Mouse (Mus musculus) macrophage (primary cell): ENCODE results near the gene Wfikkn1. TPM values are rescaled to one million over a fixed set of nuclear protein-coding genes. Genes with fewer than 3 reads are reported as not detected.

Source experiments
- H3K27ac ChIP-seq: fragments of 350-480 bp; formaldehyde crosslinking; 2 replicates; pipeline ENCODE4 v1.9.0; 2021
- H3K36me3 ChIP-seq: fragments of 350-480 bp; formaldehyde crosslinking; 2 replicates; pipeline ENCODE4 v1.9.0; 2021; ENCODE audit errors: inconsistent target
- H3K4me3 ChIP-seq: fragments of 350-480 bp; formaldehyde crosslinking; 2 replicates; pipeline ENCODE4 v1.9.0; 2021; ENCODE audit errors: inconsistent target
- H3K79me2 ChIP-seq: fragments of 350-480 bp; formaldehyde crosslinking; 2 replicates; pipeline ENCODE4 v1.9.0; 2021; ENCODE audit errors: inconsistent target
- WGBS: methylation state at CpG from one replicate; pipeline ENCODE4 v1.1.7; 2026; ENCODE audit warnings: inconsistent platforms; ENCODE audit not compliant: missing documents; 5-methylcytosine and 5-hydroxymethylcytosine counted together
- polyA plus RNA-seq: library from polyadenylated mRNA; stranded (reverse); fragments of 250-400 nt; gene quantifications from 3 replicates; pipeline ENCODE4 v1.2.4, GENCODE M21; 2018; ENCODE audit warnings: inconsistent platforms
- total RNA-seq, 78 experiments: library from RNA; depleted of rRNA; stranded (reverse); fragments of 250-400 nt; gene quantifications; 1 replicate in 9 of 78; 2 replicates in 24 of 78; 3 replicates in 43 of 78; 4 replicates in 2 of 78; pipeline ENCODE4 v1.2.4; 2018; ENCODE audit warnings: inconsistent platforms in 56 of 78

Wfikkn1 gene
- total RNA-seq (2018; cell fraction: chromatin; rRNA removed) = 10 to 100 TPM in 5 of 26 experiments, 1 to 10 TPM in 14, under 1 TPM in 6, not detected in 1; 0.44 to 13.6 (median 3.1) TPM
- total RNA-seq (2018; cell fraction: cytosol; rRNA removed) = under 1 TPM in 18 of 26 experiments, not detected in 8; 0.03 to 0.83 (median 0.18) TPM
- total RNA-seq (2018; cell fraction: nucleus; rRNA removed) = 10 to 100 TPM in 2 of 26 experiments, 1 to 10 TPM in 15, under 1 TPM in 6, not detected in 3; 0.24 to 12.0 (median 2.4) TPM
- polyA plus RNA-seq = 0.13 to 0.32 TPM (median 0.20 TPM) in 3 replicates

DNA sequence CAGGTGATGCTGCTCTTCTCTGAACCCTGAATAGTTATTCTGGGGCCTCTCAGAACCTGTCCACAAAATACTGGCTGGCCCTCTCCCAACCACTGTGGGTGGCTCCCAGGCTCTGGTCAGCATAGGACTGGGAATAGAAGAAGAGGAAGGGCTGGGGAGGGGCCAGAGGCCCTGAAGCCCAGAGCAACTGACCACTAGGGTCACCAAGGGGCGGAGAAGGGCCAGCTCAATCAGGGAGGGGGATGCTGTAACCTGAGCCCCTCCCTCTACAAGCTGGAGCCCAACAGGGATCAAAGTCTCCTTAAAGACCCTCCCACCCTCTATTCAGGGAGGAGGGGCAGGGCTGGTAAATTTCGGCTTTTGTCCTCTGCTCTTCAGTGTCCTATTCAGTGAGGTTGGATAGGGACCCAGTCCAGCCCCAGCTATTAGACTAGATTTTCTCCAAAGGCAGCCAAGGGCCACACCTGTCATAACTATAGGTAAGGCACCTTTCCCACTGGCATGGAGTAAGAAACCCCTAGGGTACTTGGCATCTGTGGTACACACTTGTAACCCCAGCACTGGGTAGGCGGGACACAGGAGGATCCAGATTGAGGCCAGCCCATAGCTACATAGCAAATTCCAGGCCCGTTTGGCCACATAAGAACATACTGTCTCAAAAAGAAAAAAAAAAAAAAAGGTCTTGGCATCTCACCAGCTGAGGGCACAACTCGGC lies at the start of gene Wfikkn1:
Wfikkn1 (minus strand) TSS at position 663 of the 715 bp plus-strand sequence.
- no peaks in the 10 kb centered on the region for H3K79me2 ChIP-seq
- no peak within 1 kb of the TSS for H3K4me3 ChIP-seq
- H3K27ac ChIP-seq = no peak within 1 kb of the TSS
- WGBS = 75% methylated on average over 5 of the region's 5 CpGs
- H3K36me3 ChIP-seq = peaks cover 35% of the 10 kb centered on the region

DNA sequence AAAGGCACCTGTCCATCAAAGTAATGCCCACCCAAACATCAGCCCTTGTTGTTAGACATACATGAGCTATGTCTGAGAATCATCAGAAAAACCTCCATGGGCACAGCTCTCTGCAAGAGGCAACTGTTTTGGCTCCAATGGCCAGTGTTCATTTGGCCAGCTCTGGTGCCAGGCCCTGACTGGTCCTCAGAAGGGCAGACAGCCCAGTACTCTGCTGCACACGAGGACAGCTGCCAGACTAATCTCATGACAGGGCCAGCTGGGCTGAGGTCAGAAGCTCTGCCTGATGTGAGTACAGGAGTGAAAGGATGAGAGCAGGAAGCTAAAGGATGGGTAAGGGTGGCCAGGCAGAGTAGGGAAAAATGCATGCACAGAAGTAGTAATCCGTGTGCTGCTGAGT lies 44.7 kb upstream of the Wfikkn1 start:
- H3K79me2 ChIP-seq = no peaks in the 10 kb centered on the region
- H3K36me3 ChIP-seq = peaks cover 25% of the 10 kb centered on the region
- no peak overlapping the region for H3K4me3 ChIP-seq
- WGBS = 86% methylated on average over 2 of the region's 2 CpGs
- H3K27ac ChIP-seq = no peak overlapping the region

DNA sequence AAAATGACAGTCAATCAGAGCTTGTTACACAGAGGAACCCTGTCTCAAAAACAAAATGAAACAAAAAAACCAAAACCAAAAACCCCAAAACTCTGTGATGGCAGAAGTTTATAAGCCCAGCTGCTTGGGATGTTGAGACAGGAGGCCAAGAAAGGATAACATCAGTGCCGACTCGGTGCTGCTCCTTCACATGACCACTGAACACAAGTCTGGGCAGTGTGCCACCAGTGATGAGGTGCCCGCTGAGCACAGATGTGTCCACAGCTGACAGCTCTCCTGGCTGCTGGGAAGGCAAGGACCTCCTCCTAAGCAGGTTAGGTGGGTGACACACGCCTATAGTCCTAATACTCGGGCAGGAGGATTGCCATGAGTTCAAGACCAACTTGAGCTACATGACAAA lies 41.5 kb upstream of the Wfikkn1 start:
- Histone ChIP-seq H3K79me2 (peaks cover 22% of the 10 kb centered on the region), H3K4me3 (no peak overlapping the region), H3K36me3 (peaks cover 11% of the 10 kb centered on the region), H3K27ac (no peak overlapping the region)
- whole genome bisulfite sequencing = 68% methylated on average over 5 of the region's 5 CpGs

DNA sequence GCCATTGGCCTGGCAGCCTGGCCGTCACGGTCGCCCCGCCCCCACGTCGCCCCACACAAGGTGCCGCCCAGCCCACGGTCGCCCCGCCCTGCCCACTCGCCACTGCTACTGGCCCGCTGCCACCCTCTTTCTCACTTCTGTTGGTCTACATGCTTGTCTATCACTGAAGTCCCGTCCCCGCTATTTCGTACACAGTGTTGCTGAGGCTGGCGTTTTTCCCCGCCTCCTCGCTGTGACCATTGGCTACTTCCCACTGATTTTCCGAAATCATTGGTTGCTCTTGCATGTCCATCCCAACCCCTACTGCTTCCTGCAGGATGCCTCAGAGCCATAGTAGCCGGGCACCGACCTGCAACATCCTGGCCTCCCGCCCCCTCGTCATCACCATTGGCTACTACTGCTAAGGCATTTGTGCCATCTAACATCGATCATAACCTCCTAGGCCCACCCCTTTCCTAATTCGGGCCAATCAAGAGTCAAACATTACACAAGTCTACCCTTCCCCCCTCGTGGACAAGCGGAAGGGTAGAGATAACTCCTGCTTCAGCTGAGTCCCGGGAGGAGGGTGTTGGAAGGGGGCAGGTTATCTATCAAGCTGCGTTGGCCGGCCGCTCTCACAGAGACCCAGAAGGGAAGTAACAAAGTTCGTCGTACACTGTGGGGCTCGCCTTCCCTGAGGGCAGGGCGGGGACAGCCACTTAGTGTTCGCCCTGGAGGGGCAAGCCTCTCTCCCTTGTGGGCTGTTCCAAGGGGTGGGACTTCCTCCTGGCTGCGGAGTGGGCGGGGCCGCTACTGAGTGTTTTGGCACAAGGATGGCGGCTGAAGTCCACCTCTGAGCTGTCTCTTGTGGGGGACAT lies 39.4 kb upstream of the Wfikkn1 start:
- no peaks in the 10 kb centered on the region; the same call in 1 of the 2 replicates for H3K36me3 ChIP-seq
- peak overlapping the region; percentile 76 for H3K4me3 ChIP-seq
- H3K27ac ChIP-seq = peak overlapping the region; percentile 93
- peaks cover 43% of the 10 kb centered on the region for H3K79me2 ChIP-seq
- 1% methylated on average over 40 of the region's 40 CpGs for WGBS

DNA sequence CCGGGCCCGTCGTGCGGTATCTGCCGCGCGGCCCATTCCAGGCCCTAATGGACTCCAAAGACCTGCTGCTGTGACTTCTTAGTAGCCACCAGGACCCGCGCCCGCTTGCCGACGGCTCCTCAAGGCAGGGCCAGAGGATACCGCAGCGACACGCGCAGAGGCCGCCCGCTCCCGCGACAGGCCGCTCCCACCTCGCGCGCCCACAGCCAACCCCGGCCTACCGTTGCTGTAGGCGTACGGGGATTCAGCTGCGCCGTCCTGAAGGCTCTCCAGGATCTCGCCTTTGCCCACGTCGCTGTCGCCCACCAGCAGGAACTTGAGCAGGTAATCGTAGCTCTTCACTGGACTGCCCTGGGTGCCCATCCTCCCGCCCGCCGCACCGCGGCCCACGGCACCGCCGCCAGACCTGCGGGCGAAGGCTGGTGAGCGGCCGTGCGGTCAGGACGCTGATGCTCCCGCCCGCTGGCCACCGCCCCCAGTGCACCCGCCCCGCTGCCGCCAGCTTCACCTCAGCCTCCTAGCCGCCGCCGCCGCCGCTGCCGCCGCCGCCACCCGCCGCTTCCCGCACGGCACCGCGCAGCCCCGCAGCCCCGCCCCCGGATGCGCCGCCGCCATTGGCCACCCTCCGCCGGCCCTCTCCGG lies 38.6 kb upstream of the Wfikkn1 start, which contains the start of gene Rab40c:
Rab40c (minus strand) TSS at position 584 of the 642 bp plus-strand sequence.
- peak within 1 kb of the TSS; percentile 93 for H3K27ac ChIP-seq
- no peaks in the 10 kb centered on the region; the same call in 1 of the 2 replicates for H3K36me3 ChIP-seq
- under 1% methylated on average over 73 of the region's 78 CpGs for WGBS
- H3K79me2 ChIP-seq = peaks cover 51% of the 10 kb centered on the region
- peak within 1 kb of the TSS; percentile 76 for H3K4me3 ChIP-seq

DNA sequence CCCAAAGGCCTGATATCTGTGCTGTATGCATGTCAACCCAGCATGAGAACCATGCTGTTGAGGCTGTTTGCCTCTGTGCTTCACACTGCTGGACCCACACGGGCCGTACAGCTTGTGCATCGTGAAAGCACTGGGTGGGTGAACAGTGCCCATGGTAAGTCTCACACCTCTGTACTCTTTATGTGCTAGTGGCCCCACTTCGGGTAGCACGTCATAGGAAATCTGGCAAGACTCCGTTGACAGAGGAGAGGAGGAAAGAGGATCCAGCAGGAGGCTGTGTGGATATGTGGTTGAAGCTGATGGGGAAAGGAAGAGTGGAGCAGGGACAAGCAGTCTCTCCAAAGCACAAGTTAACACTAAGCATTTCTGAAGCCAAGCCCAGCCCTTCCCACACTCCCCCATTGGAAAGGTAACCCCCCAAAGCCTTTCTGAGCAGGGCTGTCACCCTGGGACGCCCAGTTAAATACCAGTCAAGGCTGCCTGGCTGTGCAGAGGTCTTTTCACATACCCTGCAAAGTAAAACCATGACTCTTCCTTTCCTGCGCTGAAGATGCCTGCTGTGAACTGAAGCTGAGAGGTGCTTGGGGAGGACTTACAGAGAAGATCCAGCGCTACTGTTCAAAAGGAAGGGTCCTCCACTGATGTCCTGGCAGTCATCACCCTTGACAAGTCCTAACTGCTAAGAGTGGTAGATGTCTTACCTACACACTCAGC lies 37.5 kb upstream of the Wfikkn1 start:
- Histone ChIP-seq H3K27ac (peak overlapping the region; percentile 57), H3K36me3 (no peaks in the 10 kb centered on the region; the same call in 1 of the 2 replicates), H3K4me3 (peak overlapping the region; percentile 72), H3K79me2 (peaks cover 59% of the 10 kb centered on the region)
- 95% methylated on average over 9 of the region's 9 CpGs for WGBS

DNA sequence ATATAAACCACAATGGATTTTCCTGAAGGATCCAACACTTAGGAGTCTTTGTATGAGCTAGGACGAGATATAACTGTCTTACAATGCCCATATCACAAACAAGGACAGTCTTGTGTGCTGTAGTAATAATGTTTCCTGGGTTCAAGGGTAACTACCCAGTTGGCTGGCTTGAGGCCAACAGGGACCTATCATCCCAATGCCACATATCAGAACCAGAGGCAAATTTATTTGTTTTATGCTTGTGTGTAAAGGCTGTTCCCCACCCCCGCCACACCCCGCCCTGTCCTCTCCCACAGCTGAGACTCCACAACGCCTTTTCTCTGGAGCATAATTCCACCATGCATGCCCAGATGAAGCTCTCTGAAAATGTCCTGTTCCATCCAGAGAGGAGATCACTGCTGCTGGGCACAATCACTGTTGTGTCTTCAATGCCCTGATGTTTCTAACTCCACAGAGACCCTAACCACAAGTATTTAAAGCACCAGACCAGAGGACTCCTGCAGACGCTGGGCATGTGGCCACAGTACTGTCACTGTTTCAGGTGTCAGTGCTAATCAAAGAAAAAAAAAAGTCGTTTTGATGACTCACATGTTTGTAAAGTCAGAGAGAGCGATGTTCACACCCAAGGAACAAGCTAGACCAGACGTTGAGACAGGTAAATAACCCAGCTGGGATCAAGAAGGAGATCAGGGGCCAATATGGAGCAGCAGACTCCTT lies 36.4 kb upstream of the Wfikkn1 start:
- Histone ChIP-seq H3K79me2 (peaks cover 69% of the 10 kb centered on the region), H3K4me3 (no peak overlapping the region), H3K36me3 (no peaks in the 10 kb centered on the region; the same call in 1 of the 2 replicates), H3K27ac (no peak overlapping the region)
- 91% methylated on average over 8 of the region's 8 CpGs for WGBS

DNA sequence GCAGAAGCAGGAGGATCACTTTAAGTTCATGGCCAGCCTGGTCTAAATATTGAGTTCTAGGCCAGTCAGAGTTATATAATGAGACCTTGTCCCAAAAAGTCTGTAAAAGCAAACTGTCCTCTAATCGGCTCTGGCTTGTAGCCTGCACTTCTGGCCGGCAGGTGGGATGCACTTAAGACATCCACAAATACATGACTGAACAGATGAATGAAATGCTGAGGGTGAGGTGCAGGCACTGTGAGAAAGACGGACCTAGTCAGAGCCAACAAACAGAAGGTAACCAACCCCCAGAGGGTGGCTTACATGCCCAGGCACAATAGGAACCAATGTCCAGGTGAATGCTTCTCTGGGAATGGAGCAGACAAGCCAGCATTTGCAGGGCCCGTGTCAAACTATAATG lies 33.6 kb upstream of the Wfikkn1 start:
- WGBS = 52% methylated on average over 4 of the region's 4 CpGs
- Histone ChIP-seq H3K36me3 (no peaks in the 10 kb centered on the region; the same call in 1 of the 2 replicates), H3K4me3 (no peak overlapping the region), H3K79me2 (peaks cover 97% of the 10 kb centered on the region), H3K27ac (peak overlapping the region; percentile 99)

DNA sequence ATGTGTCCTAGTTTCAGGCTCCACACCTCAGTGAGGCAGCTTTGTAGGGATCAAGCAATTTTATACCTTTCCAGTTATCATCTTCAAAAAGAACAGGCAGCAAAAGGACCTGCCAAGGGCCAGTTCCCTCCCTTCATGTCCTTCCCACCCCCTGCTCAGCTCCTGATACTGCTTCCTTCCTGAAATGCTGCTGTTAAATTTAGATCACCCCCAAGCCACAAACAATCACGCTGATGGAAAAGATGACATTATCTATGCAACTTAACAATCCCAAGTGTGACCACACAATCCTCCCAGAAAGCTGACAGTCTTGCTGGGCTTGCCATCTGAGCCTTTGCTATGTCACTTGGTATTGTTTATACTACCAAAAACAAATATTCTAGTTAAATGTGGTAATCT lies 33.2 kb upstream of the Wfikkn1 start:
- H3K79me2 ChIP-seq = peaks cover 97% of the 10 kb centered on the region
- H3K27ac ChIP-seq = peak overlapping the region; percentile 99
- WGBS = 0% methylated on average over 1 of the region's 1 CpGs
- H3K4me3 ChIP-seq = peak overlapping the region; percentile 32
- H3K36me3 ChIP-seq = no peaks in the 10 kb centered on the region; the same call in 1 of the 2 replicates

DNA sequence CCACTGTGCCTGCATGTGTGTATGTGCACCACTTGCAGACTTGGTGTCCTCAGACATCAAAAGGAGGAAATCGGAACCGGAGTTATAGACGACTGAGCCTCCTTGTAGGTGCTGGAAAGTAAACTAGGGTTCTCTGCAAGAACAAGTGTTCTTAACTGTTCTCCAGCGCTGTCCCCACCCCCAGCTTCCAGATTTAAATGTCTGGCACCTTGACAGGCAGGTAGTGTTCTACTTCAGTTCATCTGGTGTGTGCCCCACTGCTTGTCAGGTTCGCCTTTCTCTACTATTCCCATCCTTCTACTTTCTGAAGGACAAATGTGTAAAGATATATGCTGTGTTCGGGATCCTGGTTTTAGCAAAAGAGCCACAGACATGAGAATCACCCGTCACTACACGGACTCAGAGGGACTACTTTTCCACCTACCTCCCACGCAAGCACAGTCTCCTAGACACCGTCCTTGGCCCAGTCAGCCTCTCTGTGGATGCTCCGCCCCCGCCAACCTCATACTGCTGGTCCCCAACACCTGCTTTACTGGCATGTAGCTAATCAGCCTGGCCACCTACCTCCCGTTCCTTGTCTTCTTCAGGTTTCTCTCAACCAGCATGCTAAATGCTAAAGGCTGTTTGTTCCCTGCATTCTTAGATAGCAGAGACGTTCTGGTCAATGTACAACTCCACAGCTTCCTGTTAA lies 32.7 kb upstream of the Wfikkn1 start:
- Histone ChIP-seq H3K79me2 (peaks cover 97% of the 10 kb centered on the region), H3K27ac (peak overlapping the region; percentile 99), H3K36me3 (no peaks in the 10 kb centered on the region; the same call in 1 of the 2 replicates), H3K4me3 (peak overlapping the region; percentile 32)
- 52% methylated on average over 14 of the region's 14 CpGs for WGBS

DNA sequence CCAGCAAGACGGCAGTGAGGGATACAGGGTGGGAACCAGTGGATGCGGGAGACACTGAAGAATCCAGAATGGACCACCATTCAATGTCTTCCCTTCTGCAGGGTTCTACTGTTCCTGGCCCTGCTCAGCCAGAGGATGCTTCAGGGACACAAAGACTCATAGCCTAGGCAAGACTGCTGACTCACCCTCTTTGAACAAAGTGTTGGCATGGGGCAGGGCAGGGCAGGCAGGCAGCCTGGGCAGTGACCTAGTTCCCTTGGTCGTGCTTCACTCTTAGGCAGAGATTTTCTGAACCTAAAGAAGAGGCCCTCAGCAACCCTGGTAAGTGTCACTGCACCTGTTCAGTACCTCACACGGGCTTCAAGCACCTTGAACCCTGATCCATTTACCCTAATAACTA lies 31.2 kb upstream of the Wfikkn1 start:
- peak overlapping the region; percentile 99 for H3K27ac ChIP-seq
- WGBS = 74% methylated on average over 4 of the region's 4 CpGs
- peaks cover 97% of the 10 kb centered on the region for H3K79me2 ChIP-seq
- no peak overlapping the region; the same call in 1 of the 2 replicates for H3K4me3 ChIP-seq
- H3K36me3 ChIP-seq = no peaks in the 10 kb centered on the region; the same call in 1 of the 2 replicates

DNA sequence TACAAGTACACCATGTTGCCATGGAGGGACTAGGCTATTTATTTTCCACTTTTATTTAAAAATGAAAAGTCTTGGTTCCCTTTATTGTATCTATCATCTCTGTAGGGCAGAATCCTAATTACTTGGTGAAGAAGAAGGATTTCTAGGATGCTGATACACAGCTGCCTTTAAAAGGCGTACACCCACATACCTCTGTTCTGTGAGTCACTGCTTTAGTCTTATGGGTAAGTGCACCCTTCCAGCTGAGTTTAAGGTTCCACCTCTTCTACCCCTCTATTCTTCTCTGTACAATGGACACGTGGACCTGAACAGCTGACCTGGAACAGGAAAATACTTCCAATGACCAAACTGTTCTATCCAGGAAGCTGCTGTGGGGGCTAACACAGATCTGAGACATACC lies 27.0 kb upstream of the Wfikkn1 start:
- Histone ChIP-seq H3K27ac (no peak overlapping the region), H3K36me3 (no peaks in the 10 kb centered on the region; the same call in 1 of the 2 replicates), H3K4me3 (no peak overlapping the region), H3K79me2 (peaks cover 100% of the 10 kb centered on the region)
- 90% methylated on average over 2 of the region's 2 CpGs for WGBS
